Comparison of ENCODE assay signal across 8 mouse cellular contexts in the genomic region with DNA sequence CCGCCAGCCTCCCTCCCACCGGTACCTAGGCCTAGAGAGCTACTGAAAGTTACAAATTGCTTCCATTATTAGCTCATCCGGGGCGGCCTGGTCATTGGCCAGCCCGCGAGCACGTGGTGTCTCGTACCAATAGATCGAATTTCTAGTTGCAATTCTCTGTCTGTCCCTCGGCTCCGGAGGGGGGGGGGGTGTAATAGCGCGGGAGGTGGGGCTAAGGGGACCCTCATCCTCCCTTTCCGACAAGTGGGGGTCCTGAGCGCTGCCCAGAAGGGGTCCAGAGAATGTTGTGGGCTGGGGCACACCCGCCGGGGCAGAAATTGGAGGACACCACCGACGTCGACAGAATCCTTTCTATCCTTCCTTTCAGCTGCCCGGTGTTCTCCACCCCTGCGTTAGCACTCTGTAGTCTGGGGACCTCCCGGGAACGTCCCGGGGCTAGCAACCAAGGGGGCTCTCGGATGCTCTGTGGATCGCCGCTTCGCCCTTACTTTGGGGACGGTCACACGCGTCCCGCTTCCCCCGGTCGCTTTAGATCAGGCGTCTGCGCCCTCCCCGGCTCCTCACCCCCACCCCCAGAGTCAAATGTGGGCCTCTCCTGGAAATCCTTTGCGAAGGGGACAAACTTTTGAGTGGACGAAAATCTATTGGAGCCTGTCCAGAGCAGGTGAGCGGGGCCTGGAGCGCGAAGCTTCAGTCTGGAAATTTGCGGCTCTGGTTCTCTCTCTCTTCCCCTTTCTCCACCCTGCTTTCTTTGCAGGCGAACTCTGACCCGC.
DNase-seq lines count a peak whose midpoint lies in the region; ATAC-seq and TF ChIP-seq lines count a peak whose summit lies in the region.

No protein-coding gene starts in this region.

- WGBS in forebrain, embryonic 14.5 days = 1% methylated on average over 46 of the region's 46 CpGs
- WGBS in intestine, embryonic 16.5 days = 3% methylated on average over 46 of the region's 46 CpGs
- 2% methylated on average over 46 of the region's 46 CpGs for WGBS in liver, postnatal 0 days (ENCODE audit: insufficient replicate concordance)

- H3K9me3 ChIP-seq in forebrain, embryonic 14.5 days (replicated peaks; ENCODE audit: control insufficient read depth, low read length) = no peaks in the 10 kb centered on the region
- H3K9me3 ChIP-seq in intestine, embryonic 16.5 days (ENCODE audit: control insufficient read depth, low read length) = no peaks in the 10 kb centered on the region
- H3K9me3 ChIP-seq in liver, postnatal 0 days (ENCODE audit: low read length) = no peaks in the 10 kb centered on the region

- peak; percentile 36 for DNase-seq in NIH3T3 (ENCODE audit: low read depth)
- DNase-seq in forebrain, embryonic 14.5 days (ENCODE audit: low spot score) = no peak
- peak; percentile 34 for DNase-seq in liver, postnatal 0 days
- no peak for DNase-seq in layer of hippocampus, postnatal 10 days (ENCODE audit: low spot score in 2 of 2)
- DNase-seq in cerebellum, adult 18-20 months = no peak

- H3K27ac ChIP-seq in forebrain, embryonic 14.5 days (ENCODE audit: low read depth, low read length) = no peak overlapping the region
- H3K27ac ChIP-seq in intestine, embryonic 16.5 days (ENCODE audit: low read length) = no peak overlapping the region
- no peak overlapping the region for H3K27ac ChIP-seq in liver, postnatal 0 days (ENCODE audit: low read depth)

- H3K79me3 ChIP-seq in C2C12 (ENCODE audit: low read depth) = no peaks in the 10 kb centered on the region

- H3K9ac ChIP-seq in forebrain, embryonic 14.5 days (ENCODE audit: low read length) = 0 out of 2 replicates have a peak overlapping the region, but pooled peaks have one; percentile 29
- H3K9ac ChIP-seq in intestine, embryonic 16.5 days (ENCODE audit: low read depth, low read length) = peak overlapping the region; percentile 73
- H3K9ac ChIP-seq in liver, postnatal 0 days (replicated peaks) = no peak overlapping the region

- TF ChIP-seq CTCF in C2C12 (IDR thresholded peaks at IDR 0.05; ENCODE audit: control insufficient read depth, insufficient read depth, insufficient read length) = no peak
- TF ChIP-seq CTCF in liver, postnatal 0 days (IDR thresholded peaks at IDR 0.05; ENCODE audit: low read depth) = no peak

- H3K4me2 ChIP-seq in forebrain, embryonic 14.5 days (ENCODE audit: low read length) = peak overlapping the region; percentile 67
- peak overlapping the region; percentile 77 for H3K4me2 ChIP-seq in intestine, embryonic 16.5 days (ENCODE audit: low read depth, low read length)
- H3K4me2 ChIP-seq in liver, postnatal 0 days (ENCODE audit: low read depth, low read length) = peak overlapping the region; percentile 67

- ATAC-seq in forebrain, embryonic 14.5 days = peak; percentile 63
- peak; percentile 80 for ATAC-seq in intestine, embryonic 16.5 days
- ATAC-seq in liver, postnatal 0 days = peak; percentile 64
- ATAC-seq in megakaryocyte progenitor cell, adult 5-6 weeks (replicated peaks; ENCODE audit: poor library complexity) = no peak

- H3ac ChIP-seq in C2C12 (ENCODE audit: control insufficient read depth, insufficient read length, low read depth) = peak overlapping the region; percentile 55

- TF ChIP-seq EP300 in liver, postnatal 0 days (IDR thresholded peaks at IDR 0.05; ENCODE audit: low read depth) = no peak

- H3K36me3 ChIP-seq in C2C12 (ENCODE audit: control insufficient read depth, insufficient read depth) = no peaks in the 10 kb centered on the region
- H3K36me3 ChIP-seq in forebrain, embryonic 14.5 days (ENCODE audit: control insufficient read depth, insufficient read depth, low read length) = no peaks in the 10 kb centered on the region
- H3K36me3 ChIP-seq in intestine, embryonic 16.5 days (ENCODE audit: control insufficient read depth, insufficient read depth, low read length) = no peaks in the 10 kb centered on the region
- H3K36me3 ChIP-seq in liver, postnatal 0 days (replicated peaks; ENCODE audit: insufficient read depth, low read length) = no peaks in the 10 kb centered on the region

- no peaks in the 10 kb centered on the region for H3K79me2 ChIP-seq in C2C12 (ENCODE audit: control insufficient read depth, insufficient read depth)

- H3K27me3 ChIP-seq in C2C12 (ENCODE audit: control insufficient read depth, insufficient read depth, insufficient read length) = no peaks in the 10 kb centered on the region
- peaks cover 64% of the 10 kb centered on the region for H3K27me3 ChIP-seq in forebrain, embryonic 14.5 days (replicated peaks; ENCODE audit: control insufficient read depth, insufficient read depth, low read length)
- H3K27me3 ChIP-seq in intestine, embryonic 16.5 days (replicated peaks; ENCODE audit: control insufficient read depth, insufficient read depth, low read length) = peaks cover 1% of the 10 kb centered on the region
- H3K27me3 ChIP-seq in liver, postnatal 0 days (ENCODE audit: insufficient read depth, low read length) = peaks cover 76% of the 10 kb centered on the region

- peak overlapping the region; percentile 25 for H3K4me3 ChIP-seq in C2C12 (ENCODE audit: insufficient read depth, poor library complexity, severe bottlenecking)
- peak overlapping the region; percentile 33 for H3K4me3 ChIP-seq in forebrain, embryonic 14.5 days (ENCODE audit: low read depth, low read length)
- peak overlapping the region; percentile 55 for H3K4me3 ChIP-seq in intestine, embryonic 16.5 days (ENCODE audit: low read length)
- peak overlapping the region; percentile 32 for H3K4me3 ChIP-seq in liver, postnatal 0 days (ENCODE audit: low read depth, low read length)

- H3K4me1 ChIP-seq in forebrain, embryonic 14.5 days (ENCODE audit: control insufficient read depth, insufficient read depth, low read length) = no peaks in the 10 kb centered on the region; the same call in 1 of the 2 replicates
- H3K4me1 ChIP-seq in intestine, embryonic 16.5 days (ENCODE audit: control insufficient read depth, insufficient read depth, low read length) = peaks cover 5% of the 10 kb centered on the region; the same call in 1 of the 2 replicates
- H3K4me1 ChIP-seq in liver, postnatal 0 days (ENCODE audit: insufficient read depth) = peaks cover 6% of the 10 kb centered on the region

TF ChIP-seq in C2C12, 6 proteins besides CTCF, POLR2A, EP300 and RAD21:
- no peak for TF ChIP-seq MYOG (IDR thresholded peaks at IDR 0.05; ENCODE audit: control insufficient read depth, extremely low read depth, insufficient read length)
- peak; percentile 94 for TF ChIP-seq USF1 (IDR thresholded peaks at IDR 0.05; ENCODE audit: low read depth)

Comparison
In these comparisons a context has a peak if more than half of its experiments do, and no peak if none do; other contexts are left out.
1. DNase-seq: peak in NIH3T3 (single experiment) and liver, postnatal 0 days (single experiment); none in forebrain, embryonic 14.5 days (single experiment), layer of hippocampus, postnatal 10 days (0 of 2) and cerebellum, adult 18-20 months (0 of 2).
2. Peak in every context shown above with its lines, with median percentiles within 50 percentile points of each other: H3K4me3 ChIP-seq and H3K4me2 ChIP-seq.